Mouse (Mus musculus) layer of hippocampus, adult 11-12 months (tissue): ENCODE measurements around the gene Znrf1.
A peak's percentile ranks its signal among the peaks of the same experiment; 100 is the strongest.
"Not testable (repeated sequence)": the region's sequence is repeated elsewhere in the genome, so short reads cannot be mapped to it uniquely, and the experiment has no call there.

ENCODE experiments used
- DNase-seq: peaks from one replicate; pipeline ENCODE4 v3.0.0; 2022; ENCODE audit warnings: low spot score

Gene Znrf1

GRCm38 (mm10) chr8:111536031-111536977, at the start of gene Znrf1:
TSS of gene Znrf1 (plus strand) at chr8:111536097.
- DNase-seq = peak; percentile 61

GRCm38 (mm10) chr8:111490034-111490591, 45.8 kb upstream of the Znrf1 start:
- no peak for DNase-seq

- DNase-seq = no peak
Measured at GRCm38 (mm10) chr8:111491191-111491590, 44.7 kb upstream of the Znrf1 start.

DNA sequence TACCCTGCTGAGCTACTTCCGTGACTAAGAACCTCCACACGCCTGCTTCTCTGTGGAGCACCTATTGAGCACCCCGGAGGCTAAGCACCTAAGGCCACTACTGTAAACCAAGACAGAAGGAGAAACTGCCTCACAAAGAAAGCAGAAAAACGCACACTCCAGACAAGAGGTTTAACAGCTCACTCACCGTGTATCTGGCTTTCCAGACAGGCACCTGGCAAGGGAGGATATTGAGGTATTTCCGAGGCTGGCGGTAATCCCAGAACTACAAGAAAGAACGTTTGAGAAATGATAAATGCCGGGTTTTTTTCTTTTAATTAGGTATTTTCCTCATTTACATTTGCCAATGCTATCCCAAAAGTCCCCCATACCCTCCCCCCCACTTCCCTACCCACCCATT, 43.4 kb upstream of the Znrf1 start:
- no peak for DNase-seq

DNA sequence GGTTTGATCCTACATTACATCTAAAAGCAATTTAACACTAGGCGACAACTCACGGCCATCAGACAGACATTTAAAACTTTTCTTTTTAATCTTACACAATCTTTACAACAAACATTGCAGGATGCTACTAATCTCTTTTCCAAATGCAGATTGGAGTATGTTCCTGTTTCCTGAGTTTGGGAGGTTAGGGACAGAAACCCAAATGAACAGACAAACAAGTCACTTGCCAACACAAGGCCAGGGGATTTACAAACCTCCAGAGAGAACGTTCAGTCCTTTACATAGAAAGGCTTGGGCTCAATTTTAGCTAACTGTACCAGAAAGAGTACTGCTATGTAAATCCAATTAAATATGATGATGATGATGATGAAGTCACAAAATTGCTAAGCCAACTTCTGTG, 42.7 kb upstream of the Znrf1 start:
- DNase-seq = no peak

GRCm38 (mm10) chr8:111496326-111496725, 39.6 kb upstream of the Znrf1 start:
- DNase-seq = no peak

DNA sequence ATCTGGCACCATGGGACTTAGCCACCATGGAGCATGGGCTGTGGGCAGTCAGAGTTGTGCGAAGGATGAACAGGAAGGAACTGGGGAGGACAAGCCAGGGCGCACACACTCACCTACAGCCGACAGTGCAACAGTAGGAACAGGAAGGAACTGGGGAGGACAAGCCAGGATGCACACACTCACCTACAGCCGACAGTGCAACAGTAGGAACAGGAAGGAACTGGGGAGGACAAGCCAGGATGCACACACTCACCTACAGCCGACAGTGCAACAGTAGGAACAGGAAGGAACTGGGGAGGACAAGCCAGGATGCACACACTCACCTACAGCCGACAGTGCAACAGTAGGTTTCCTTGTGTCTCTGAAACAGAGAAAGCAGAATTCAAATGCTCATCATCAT, 37.6 kb upstream of the Znrf1 start:
- DNase-seq = not testable (repeated sequence)

DNA sequence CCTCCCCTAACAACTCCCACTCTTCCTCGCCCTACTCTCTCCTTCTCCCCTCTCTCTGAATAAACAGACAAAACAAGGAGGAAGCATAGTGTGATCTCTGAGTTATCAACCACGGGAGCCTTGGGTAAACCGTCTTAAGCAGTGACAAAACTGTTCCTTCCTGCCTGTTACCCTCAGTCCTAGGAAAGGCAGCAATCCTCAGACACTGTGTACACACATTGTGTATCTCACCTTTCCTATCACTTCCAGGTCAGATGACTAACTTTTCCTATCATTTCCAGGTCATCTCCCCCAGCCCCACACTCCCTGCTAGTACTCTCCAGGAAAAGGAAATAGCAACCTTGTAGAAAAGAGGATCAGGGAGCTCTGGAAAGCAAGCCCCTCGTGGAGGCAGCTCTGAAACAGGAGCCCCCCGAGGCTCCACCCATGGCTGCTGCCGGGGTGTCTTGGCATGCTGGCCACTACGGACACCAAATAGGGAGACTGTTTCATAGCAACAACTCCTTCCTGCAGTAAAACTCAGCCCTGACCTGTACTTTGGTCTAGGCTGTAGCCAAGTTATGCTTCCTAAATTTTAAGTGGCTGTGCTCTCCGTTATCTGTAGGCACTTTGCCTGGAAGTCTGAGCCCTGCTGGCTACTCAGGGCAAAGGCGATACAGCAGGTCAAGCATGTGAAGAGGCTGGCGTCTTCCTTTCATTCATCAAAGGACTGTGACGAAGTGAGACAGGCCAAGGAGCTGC, 34.0 kb upstream of the Znrf1 start:
- no peak for DNase-seq

DNA sequence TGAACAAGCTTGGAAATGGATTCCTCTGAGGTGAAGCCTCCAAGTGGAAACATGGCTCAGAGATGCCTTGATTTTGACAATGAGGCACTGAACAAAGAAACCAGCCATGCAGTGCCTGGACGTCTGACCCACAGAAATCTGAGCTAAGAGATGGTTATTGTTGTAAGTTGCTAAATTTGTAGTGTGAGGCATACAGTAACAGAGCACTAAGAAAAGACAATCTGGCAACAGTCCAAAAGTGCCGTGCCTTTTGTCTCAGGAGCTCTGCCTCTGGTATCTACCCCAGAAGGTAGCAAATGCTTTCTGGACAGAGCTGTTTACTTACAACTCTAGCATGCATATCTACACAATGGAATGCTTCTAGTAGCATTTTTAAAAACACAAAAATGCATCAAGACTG, 27.3 kb upstream of the Znrf1 start:
- DNase-seq = no peak

DNA sequence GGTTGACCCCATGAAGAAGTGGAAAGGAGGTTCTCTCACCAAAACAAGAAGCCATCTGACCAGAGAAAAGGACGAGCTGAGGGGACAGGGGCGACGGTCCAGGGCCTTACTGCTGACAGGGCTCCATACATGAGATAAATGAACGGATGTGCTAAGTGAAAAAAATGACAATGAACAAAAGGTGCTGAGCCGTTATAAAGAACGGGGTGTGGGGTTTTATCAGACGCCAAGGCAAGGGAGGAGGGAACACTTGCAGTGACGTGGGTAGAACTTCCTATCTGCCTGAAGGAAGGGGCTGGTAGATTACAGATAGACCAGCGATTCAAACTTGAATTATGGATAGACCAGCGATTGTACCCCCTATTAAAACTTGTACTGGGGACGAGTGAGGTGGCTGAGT, 26.6 kb upstream of the Znrf1 start:
- no peak for DNase-seq

- no peak for DNase-seq
Measured at GRCm38 (mm10) chr8:111510401-111510800, 25.5 kb upstream of the Znrf1 start.

DNA sequence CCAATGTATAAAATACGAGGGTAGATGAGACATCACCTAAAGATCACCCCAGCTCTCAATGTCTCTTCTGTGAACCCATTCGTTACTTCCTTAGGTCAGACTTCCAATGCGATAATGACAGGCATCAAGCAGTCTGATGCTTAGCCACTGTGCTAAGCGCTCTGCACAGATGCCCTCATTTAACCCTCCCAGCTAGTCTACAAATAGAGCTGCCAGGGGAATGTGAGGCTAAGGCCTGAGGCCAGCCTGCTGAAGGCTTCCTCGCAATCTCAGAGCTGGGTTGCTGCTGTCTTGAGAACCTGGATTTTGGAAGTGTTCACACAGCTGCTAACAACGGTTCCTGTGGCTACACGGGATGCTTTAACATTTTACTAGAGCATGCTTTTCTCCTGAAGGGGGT, 23.0 kb upstream of the Znrf1 start:
- DNase-seq = no peak

- DNase-seq = no peak
Measured at GRCm38 (mm10) chr8:111513446-111513845, 22.5 kb upstream of the Znrf1 start.

- no peak for DNase-seq
Measured at GRCm38 (mm10) chr8:111516451-111517035, 19.4 kb upstream of the Znrf1 start.

GRCm38 (mm10) chr8:111517466-111517865, 18.4 kb upstream of the Znrf1 start:
- DNase-seq = no peak

DNA sequence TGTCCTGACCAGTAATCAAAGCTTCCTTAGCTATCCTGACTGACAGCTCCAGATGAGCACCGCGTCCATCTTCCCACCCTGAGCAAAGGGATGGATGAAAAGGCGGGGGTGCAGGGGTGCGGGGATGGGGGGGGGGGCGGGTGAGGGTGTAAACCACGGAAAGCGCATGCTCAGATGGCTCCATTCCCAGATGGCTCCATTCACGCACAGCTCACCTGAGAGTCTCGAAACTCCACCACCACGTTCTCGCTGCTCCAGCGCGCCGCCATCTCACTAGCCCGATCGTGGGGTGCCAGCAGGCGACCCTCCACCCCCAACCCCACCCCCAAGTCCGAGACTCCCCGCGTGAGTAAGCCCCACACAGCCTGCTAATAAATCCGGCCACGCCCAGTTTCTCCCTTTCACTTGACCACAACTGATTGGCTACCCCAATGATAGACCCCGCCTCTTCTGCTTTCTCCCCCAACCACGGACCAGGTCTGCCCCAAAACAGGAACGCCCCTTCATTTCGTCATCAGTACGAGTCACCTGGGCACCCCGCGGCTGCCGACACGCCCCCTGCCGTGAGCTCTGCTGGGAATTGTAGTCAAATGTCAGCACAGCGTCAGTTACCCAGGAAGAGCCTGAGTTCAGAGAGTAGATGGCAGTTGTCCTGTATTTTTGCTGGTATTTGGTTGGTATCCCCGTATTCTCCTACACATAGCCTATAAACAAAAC, 14.0 kb upstream of the Znrf1 start, which contains the start of gene Wdr59:
Gene Wdr59, minus strand, starts transcription at position 380 of the 717 bp plus-strand sequence.
- peak; percentile 99 for DNase-seq

GRCm38 (mm10) chr8:111526403-111527024, 9.4 kb upstream of the Znrf1 start:
- DNase-seq = no peak

DNA sequence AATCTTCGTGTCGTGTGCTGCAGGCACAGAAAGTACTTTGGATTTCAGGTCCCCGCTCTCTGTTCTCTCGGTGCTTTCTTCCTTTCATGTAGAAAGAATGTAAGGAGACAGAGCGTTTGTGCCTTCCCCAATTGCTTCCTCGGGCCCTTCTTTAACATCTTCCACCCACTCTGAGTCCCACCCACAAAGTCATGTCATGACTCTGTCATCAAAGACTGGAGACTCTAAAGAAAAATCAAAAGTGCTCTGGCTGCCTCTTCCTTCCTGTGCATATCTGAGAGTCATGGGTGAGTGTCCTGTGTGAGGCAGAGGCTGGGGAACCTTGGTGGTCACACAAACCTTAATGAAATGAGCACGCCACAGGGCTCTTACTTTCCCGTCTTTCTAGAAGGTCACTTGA, 8.7 kb upstream of the Znrf1 start:
- no peak for DNase-seq

- DNase-seq = no peak
Measured at GRCm38 (mm10) chr8:111528071-111528470, 7.8 kb upstream of the Znrf1 start.

- no peak for DNase-seq
Measured at GRCm38 (mm10) chr8:111531191-111531590, 4.7 kb upstream of the Znrf1 start.

DNA sequence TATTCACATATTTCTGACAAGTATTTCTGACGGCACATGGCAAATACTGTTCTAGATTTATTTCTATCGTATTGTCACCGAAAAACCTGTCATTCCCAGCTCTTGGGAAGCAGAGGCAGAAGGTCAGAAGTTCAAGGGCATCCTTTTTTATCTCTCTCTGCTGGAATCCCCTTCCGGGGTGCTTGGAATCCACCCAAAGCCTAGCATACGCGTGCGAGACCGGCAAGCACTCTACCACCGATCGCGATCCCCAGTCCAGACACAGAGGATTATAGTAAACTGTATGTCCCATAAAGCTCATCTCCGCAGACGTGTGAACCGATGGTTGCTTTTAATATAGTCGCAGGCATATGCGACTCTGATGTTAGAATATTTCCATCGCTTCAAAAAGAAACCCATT, 4.3 kb upstream of the Znrf1 start:
- DNase-seq = no peak
